Mouse (Mus musculus): ENCODE measurements around the gene Hhip. TPM values are rescaled to one million over a fixed set of nuclear protein-coding genes. Genes with fewer than 3 reads are reported as not detected.
A peak's percentile ranks its signal among the peaks of the same experiment; 100 is the strongest.
"Not testable (repeated sequence)": the region's sequence is repeated elsewhere in the genome, so short reads cannot be mapped to it uniquely, and the experiment has no call there.

Gene Hhip
- polyA plus RNA-seq, 1 experiment from 2014 or later = 67.8 TPM

DNA sequence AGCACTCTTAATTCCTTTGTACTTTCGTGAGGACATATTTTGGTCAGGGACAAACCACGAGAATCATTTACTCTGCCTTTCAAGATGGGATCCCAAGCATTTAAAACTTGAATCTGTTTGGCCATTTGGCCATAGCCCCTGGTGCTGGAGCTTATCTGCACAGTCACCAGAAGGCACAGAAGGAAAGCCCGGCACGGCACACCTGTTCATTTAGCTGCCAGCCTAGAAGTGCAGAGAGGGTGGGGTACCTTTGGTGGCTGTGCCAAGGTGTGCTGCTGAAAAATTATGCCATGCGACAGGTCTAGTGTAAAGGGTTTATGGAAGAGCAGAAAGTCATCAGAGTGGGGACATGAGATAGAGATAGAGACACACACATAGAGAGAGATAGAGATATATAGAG, 53.4 kb downstream of the Hhip start:
- 81% methylated on average over 5 of the region's 5 CpGs for WGBS
- Histone ChIP-seq H3K4me1 (replicated peaks; ENCODE audit: control insufficient read depth, insufficient read depth, low read length) (no peaks in the 10 kb centered on the region), H3K9me3 (ENCODE audit: control insufficient read depth, low read length) (no peaks in the 10 kb centered on the region)

DNA sequence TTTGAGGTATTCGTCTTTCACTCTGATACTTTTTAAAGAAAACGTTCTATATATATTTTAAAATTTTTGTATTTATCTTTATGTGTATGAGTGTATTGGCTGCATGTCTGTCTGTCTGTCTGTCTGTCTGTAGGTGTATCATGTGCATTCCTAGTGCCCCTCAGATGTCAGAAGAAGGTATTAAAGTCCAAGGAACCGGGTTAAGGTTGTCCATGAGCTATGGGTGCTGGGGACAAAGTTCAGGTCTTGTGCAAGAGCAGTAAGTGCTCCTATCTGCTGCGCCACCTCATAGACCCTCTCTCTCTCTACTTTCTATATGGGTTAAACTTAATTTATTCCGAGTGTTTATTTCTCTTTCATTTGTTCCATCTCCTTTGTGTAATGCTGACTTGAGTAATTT, 55.5 kb downstream of the Hhip start:
- Histone ChIP-seq H3K27ac (ENCODE audit: low read length) (no peak overlapping the region), H3K9ac (ENCODE audit: low read length) (no peak overlapping the region), H3K36me3 (ENCODE audit: control insufficient read depth, insufficient read depth, low read length) (no peaks in the 10 kb centered on the region), H3K4me3 (ENCODE audit: low read length) (no peak overlapping the region), H3K27me3 (ENCODE audit: control insufficient read depth, insufficient read depth, low read depth, low read length) (no peaks in the 10 kb centered on the region), H3K4me2 (ENCODE audit: low read depth, low read length) (no peak overlapping the region), H3K4me1 (replicated peaks; ENCODE audit: control insufficient read depth, insufficient read depth, low read length) (no peaks in the 10 kb centered on the region), H3K9me3 (ENCODE audit: control insufficient read depth, low read length) (no peaks in the 10 kb centered on the region)
- ATAC-seq (ENCODE audit: low read depth) = no peak
- WGBS = 80% methylated on average over 5 of the region's 5 CpGs

More for the DNA sequence above, 53.4 kb downstream of the Hhip start:
- ATAC-seq (ENCODE audit: low read depth) = no peak
- Histone ChIP-seq H3K36me3 (ENCODE audit: control insufficient read depth, insufficient read depth, low read length) (no peaks in the 10 kb centered on the region), H3K27me3 (ENCODE audit: control insufficient read depth, insufficient read depth, low read depth, low read length) (no peaks in the 10 kb centered on the region), H3K9ac (ENCODE audit: low read length) (no peak overlapping the region), H3K27ac (ENCODE audit: low read length) (no peak overlapping the region), H3K4me2 (ENCODE audit: low read depth, low read length) (no peak overlapping the region), H3K4me3 (ENCODE audit: low read length) (no peak overlapping the region)

DNA sequence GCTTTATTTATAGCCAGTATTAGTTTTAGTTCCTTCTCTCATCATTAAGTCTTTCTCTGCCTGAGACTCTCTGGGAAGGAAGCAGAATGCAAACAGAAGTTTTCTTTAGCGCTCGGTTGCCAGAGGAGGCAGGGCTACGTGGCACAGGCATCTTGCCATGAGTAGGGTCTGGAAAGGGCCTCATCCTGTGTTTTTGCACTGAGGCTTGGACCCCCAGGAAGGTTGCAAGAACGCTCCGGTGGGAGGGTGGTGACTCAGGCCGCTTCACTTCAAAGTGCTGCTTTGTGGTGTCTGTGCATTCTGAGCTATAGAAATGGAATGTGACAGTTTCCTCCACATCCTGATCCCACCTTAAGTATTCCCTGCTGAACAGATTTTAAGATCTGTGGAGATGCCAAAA, 62.7 kb downstream of the Hhip start:
- H3K4me3 ChIP-seq (ENCODE audit: low read length) = no peak overlapping the region
- peaks cover 2% of the 10 kb centered on the region; the same call in 1 of the 2 replicates for H3K36me3 ChIP-seq (ENCODE audit: control insufficient read depth, insufficient read depth, low read length)
- no peaks in the 10 kb centered on the region for H3K27me3 ChIP-seq (ENCODE audit: control insufficient read depth, insufficient read depth, low read depth, low read length)
- H3K4me2 ChIP-seq (ENCODE audit: low read depth, low read length) = no peak overlapping the region
- no peaks in the 10 kb centered on the region for H3K9me3 ChIP-seq (ENCODE audit: control insufficient read depth, low read length)
- 40% methylated on average over 6 of the region's 6 CpGs for WGBS
- ATAC-seq (ENCODE audit: low read depth) = no peak
- no peak overlapping the region for H3K9ac ChIP-seq (ENCODE audit: low read length)
- no peak overlapping the region; the same call in 1 of the 2 replicates for H3K27ac ChIP-seq (ENCODE audit: low read length)
- H3K4me1 ChIP-seq (replicated peaks; ENCODE audit: control insufficient read depth, insufficient read depth, low read length) = peaks cover 15% of the 10 kb centered on the region

DNA sequence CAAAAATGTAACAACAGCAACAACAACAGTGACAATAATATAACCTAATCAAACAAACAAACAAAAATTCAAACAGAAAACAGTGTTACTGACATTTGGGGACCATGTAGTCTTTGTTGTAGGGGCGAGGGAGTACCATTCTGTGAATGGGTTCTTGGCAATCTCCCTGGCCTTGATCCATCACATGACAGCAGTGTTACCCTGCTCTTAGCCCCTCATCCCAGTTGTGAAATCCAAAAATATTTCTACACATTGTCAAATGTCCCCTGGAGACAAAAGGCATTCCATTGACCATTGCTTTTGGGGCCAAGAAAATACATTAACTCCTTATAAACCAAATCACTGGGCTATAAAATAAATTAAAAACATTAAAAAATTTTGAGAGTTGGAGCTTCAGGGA, 64.3 kb downstream of the Hhip start:
- Histone ChIP-seq H3K27me3 (ENCODE audit: control insufficient read depth, insufficient read depth, low read depth, low read length) (no peaks in the 10 kb centered on the region), H3K36me3 (ENCODE audit: control insufficient read depth, insufficient read depth, low read length) (peaks cover 2% of the 10 kb centered on the region; the same call in 1 of the 2 replicates), H3K4me2 (ENCODE audit: low read depth, low read length) (no peak overlapping the region), H3K27ac (ENCODE audit: low read length) (peak overlapping the region; percentile 70; the same call in 1 of the 2 replicates), H3K9me3 (ENCODE audit: control insufficient read depth, low read length) (no peaks in the 10 kb centered on the region), H3K9ac (ENCODE audit: low read length) (no peak overlapping the region), H3K4me3 (ENCODE audit: low read length) (no peak overlapping the region), H3K4me1 (replicated peaks; ENCODE audit: control insufficient read depth, insufficient read depth, low read length) (peaks cover 15% of the 10 kb centered on the region)
- ATAC-seq (ENCODE audit: low read depth) = peak; percentile 85
- 57% methylated on average over 1 of the region's 1 CpGs for WGBS

DNA sequence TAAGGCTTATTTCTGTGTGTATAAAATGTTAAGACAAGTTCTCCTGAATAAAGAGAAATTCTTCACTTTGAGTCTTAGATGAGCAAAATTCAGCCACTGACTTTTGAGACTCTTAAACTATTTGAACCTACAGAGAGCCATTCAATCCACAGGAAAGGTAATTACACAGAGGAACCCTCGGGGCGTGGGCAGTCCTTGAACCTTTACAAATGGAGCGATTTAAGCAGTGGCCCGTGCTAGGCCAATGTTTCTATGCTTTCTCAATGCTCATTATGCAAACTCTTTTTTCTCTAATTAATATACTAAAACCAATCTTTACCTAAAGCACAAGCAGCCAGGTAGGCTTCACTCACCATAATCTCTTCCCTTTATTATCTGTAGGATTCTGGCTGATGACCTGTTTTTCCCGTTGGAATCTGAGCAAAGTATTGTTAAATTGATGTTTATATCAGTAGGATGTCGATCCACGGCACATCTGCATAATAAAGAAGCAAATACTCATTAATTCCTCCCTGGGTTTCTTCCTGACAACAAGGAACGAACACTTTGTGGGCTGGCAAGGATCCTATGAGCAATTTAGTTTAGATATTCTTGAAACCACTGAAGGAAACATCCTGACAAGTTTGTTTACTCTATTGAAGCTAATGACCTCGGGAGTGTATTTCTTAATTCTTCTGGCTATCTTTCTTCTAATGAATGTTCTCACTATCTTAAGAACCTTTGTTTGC, 65.5 kb downstream of the Hhip start:
- peaks cover 15% of the 10 kb centered on the region for H3K4me1 ChIP-seq (replicated peaks; ENCODE audit: control insufficient read depth, insufficient read depth, low read length)
- H3K36me3 ChIP-seq (ENCODE audit: control insufficient read depth, insufficient read depth, low read length) = peaks cover 2% of the 10 kb centered on the region; the same call in 1 of the 2 replicates
- no peak overlapping the region for H3K9ac ChIP-seq (ENCODE audit: low read length)
- H3K4me3 ChIP-seq (ENCODE audit: low read length) = no peak overlapping the region
- 51% methylated on average over 9 of the region's 9 CpGs for whole genome bisulfite sequencing
- H3K4me2 ChIP-seq (ENCODE audit: low read depth, low read length) = no peak overlapping the region
- H3K27ac ChIP-seq (ENCODE audit: low read length) = no peak overlapping the region
- H3K27me3 ChIP-seq (ENCODE audit: control insufficient read depth, insufficient read depth, low read depth, low read length) = no peaks in the 10 kb centered on the region
- H3K9me3 ChIP-seq (ENCODE audit: control insufficient read depth, low read length) = no peaks in the 10 kb centered on the region
- no peak for ATAC-seq (ENCODE audit: low read depth)

DNA sequence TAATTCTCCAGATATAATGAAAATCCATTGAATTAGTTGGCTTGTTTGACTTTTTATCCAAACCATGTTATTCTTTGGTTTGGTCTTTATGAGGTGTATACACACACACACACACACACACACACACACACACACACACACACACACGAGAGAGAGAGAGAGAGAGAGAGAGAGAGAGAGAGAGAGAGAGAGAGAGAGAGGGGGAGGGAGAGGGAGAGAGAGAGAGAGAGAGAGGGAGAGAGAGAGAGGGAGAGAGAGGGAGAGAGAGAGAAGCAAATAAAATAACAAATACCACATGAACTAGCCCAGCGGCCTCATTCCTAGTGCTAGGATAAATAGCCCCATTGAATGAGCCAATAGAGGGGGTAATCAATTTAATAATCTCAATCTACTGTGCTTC, 66.4 kb downstream of the Hhip start:
- 90% methylated on average over 1 of the region's 2 CpGs for WGBS
- not testable (repeated sequence) for H3K27ac ChIP-seq (ENCODE audit: low read length); H3K4me3 ChIP-seq (ENCODE audit: low read length); H3K4me2 ChIP-seq (ENCODE audit: low read depth, low read length); ATAC-seq (ENCODE audit: low read depth); H3K9ac ChIP-seq (ENCODE audit: low read length); H3K27me3 ChIP-seq (ENCODE audit: control insufficient read depth, insufficient read depth, low read depth, low read length); H3K9me3 ChIP-seq (ENCODE audit: control insufficient read depth, low read length); H3K36me3 ChIP-seq (ENCODE audit: control insufficient read depth, insufficient read depth, low read length)
- H3K4me1 ChIP-seq (replicated peaks; ENCODE audit: control insufficient read depth, insufficient read depth, low read length) = peaks cover 15% of the 10 kb centered on the region

DNA sequence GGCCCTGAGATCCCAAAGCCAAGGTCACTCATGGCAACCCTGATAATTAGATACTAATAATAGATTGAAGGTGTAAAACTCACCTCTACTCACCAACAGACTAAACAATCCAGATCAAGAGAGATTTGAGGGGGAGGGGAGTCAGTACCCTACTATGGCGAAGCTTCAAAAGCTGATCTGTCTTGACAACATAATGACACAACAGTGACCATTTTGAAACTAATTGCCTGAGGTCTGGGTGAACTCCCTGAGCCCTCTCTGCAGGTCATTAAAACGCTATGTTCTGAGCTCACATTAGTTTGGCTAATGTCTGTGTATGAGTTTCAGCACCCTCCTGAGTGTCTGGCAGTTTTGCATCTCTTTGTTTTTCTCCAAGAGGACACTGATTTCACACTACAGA, 72.9 kb downstream of the Hhip start:
- no peak overlapping the region for H3K27ac ChIP-seq (ENCODE audit: low read length)
- H3K4me1 ChIP-seq (replicated peaks; ENCODE audit: control insufficient read depth, insufficient read depth, low read length) = 0 out of 2 replicates have a peak, but pooled peaks cover 11% of the 10 kb centered on the region
- 61% methylated on average over 2 of the region's 2 CpGs for WGBS
- H3K36me3 ChIP-seq (ENCODE audit: control insufficient read depth, insufficient read depth, low read length) = no peaks in the 10 kb centered on the region
- H3K9ac ChIP-seq (ENCODE audit: low read length) = no peak overlapping the region
- no peak for ATAC-seq (ENCODE audit: low read depth)
- no peak overlapping the region for H3K4me2 ChIP-seq (ENCODE audit: low read depth, low read length)
- no peaks in the 10 kb centered on the region for H3K27me3 ChIP-seq (ENCODE audit: control insufficient read depth, insufficient read depth, low read depth, low read length)
- H3K9me3 ChIP-seq (ENCODE audit: control insufficient read depth, low read length) = no peaks in the 10 kb centered on the region
- no peak overlapping the region for H3K4me3 ChIP-seq (ENCODE audit: low read length)

DNA sequence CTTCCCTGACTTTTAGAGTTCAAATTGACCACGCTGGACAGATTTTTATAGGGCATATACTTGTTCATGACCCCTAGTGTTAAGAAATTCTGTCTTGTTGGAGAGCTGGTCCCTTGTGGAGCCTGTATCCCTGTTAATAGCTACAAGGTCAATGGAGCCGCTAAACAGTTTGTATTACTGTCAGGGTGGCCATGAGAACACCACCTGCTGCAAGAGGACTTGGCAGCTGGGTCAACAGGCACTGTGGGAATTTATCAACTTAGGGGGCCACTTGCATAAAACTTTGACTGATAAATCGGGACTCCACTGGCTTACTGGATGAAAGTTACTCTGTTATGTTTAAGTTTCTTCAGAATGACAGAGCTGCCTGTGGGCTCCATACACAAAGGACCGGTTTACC, 75.7 kb downstream of the Hhip start:
- ATAC-seq (ENCODE audit: low read depth) = peak; percentile 49; the same call in 1 of the 2 replicates
- 0 out of 2 replicates have a peak, but pooled peaks cover 11% of the 10 kb centered on the region for H3K4me1 ChIP-seq (replicated peaks; ENCODE audit: control insufficient read depth, insufficient read depth, low read length)
- H3K9ac ChIP-seq (ENCODE audit: low read length) = no peak overlapping the region
- H3K9me3 ChIP-seq (ENCODE audit: control insufficient read depth, low read length) = no peaks in the 10 kb centered on the region
- H3K4me2 ChIP-seq (ENCODE audit: low read depth, low read length) = no peak overlapping the region
- H3K36me3 ChIP-seq (ENCODE audit: control insufficient read depth, insufficient read depth, low read length) = no peaks in the 10 kb centered on the region
- no peaks in the 10 kb centered on the region for H3K27me3 ChIP-seq (ENCODE audit: control insufficient read depth, insufficient read depth, low read depth, low read length)
- no peak overlapping the region for H3K4me3 ChIP-seq (ENCODE audit: low read length)
- 13% methylated on average over 4 of the region's 4 CpGs for WGBS
- peak overlapping the region; percentile 70 for H3K27ac ChIP-seq (ENCODE audit: low read length)

DNA sequence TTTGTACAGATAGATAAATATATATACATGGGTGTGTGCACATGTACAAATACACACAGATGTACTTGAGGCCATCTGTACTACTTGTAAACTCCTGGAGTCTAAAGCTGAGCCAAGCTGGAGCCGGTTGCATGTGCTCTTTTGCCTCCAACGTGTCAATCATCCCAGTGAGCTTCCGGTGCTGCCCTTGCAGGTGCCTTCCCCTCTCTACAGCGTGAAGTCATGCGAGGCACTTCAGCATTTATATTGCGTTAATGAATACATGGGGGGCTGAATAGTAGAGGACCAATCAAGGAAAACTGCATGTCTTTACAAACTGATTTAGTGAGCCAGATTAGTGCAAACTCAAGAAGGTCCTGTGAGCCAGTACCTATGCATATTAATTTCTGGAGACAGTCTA, 91.6 kb downstream of the Hhip start:
- Histone ChIP-seq H3K9me3 (ENCODE audit: control insufficient read depth, low read length) (no peaks in the 10 kb centered on the region), H3K4me2 (ENCODE audit: low read depth, low read length) (no peak overlapping the region), H3K27me3 (ENCODE audit: control insufficient read depth, insufficient read depth, low read depth, low read length) (no peaks in the 10 kb centered on the region), H3K4me3 (ENCODE audit: low read length) (no peak overlapping the region), H3K36me3 (ENCODE audit: control insufficient read depth, insufficient read depth, low read length) (peaks cover 5% of the 10 kb centered on the region; the same call in 1 of the 2 replicates), H3K27ac (ENCODE audit: low read length) (no peak overlapping the region), H3K9ac (ENCODE audit: low read length) (no peak overlapping the region), H3K4me1 (replicated peaks; ENCODE audit: control insufficient read depth, insufficient read depth, low read length) (no peaks in the 10 kb centered on the region)
- ATAC-seq (ENCODE audit: low read depth) = no peak
- 64% methylated on average over 6 of the region's 6 CpGs for WGBS
